Mouse (Mus musculus) neural tube, embryonic 12.5 days (tissue): ENCODE measurements around the gene Gm28036. TPM values are rescaled to one million over a fixed set of nuclear protein-coding genes. Genes with fewer than 3 reads are reported as not detected.

Experiments used
- ATAC-seq: fragments of 200-750 bp; cut with Nextera tagmentation; 2 replicates; pipeline ENCODE4 v1.8.0; 2017; ENCODE audit warnings: low read depth, mild to moderate bottlenecking, moderate TSS enrichment, moderate library complexity; ENCODE audit not compliant: low FRiP score
- H3K27ac ChIP-seq: fragments of 300-500 bp; sonication (generic); 2 replicates; pipeline ENCODE4 v1.5.1; 2016
- H3K27me3 ChIP-seq: fragments of 300-500 bp; sonication (generic); replicated peaks from 2 replicates; pipeline ENCODE4 v1.6.1; 2016; ENCODE audit warnings: mild to moderate bottlenecking
- H3K36me3 ChIP-seq: fragments of 300-500 bp; sonication (generic); 2 replicates; pipeline ENCODE4 v1.6.1; 2016; ENCODE audit warnings: mild to moderate bottlenecking
- H3K4me1 ChIP-seq: fragments of 300-500 bp; sonication (generic); 2 replicates; pipeline ENCODE4 v1.6.1; 2016
- H3K4me2 ChIP-seq: fragments of 300-500 bp; sonication (generic); replicated peaks from 2 replicates; pipeline ENCODE4 v1.6.1; 2016; ENCODE audit warnings: mild to moderate bottlenecking
- H3K4me3 ChIP-seq: fragments of 300-500 bp; sonication (generic); 2 replicates; pipeline ENCODE4 v1.5.1; 2016
- H3K9ac ChIP-seq: fragments of 300-500 bp; sonication (generic); 2 replicates; pipeline ENCODE4 v1.6.1; 2016; ENCODE audit warnings: mild to moderate bottlenecking
- H3K9me3 ChIP-seq: fragments of 300-500 bp; sonication (generic); 2 replicates; pipeline ENCODE4 v1.6.1; 2016; ENCODE audit warnings: mild to moderate bottlenecking
- WGBS: fragments of 180-500 bp; shearing (Covaris S2); methylation state at CpG from one replicate; pipeline ENCODE4 v1.1.7; 2016; 5-methylcytosine and 5-hydroxymethylcytosine counted together
- polyA plus RNA-seq: library from polyadenylated mRNA; unstranded; fragments of >200 nt; fragmentation: Nextera tagmentation; extraction: Ambion mirVana; gene quantifications from 2 replicates; pipeline ENCODE4 v1.2.1, GENCODE M21; 2016

The Gm28036 gene
- polyA plus RNA-seq, 1 experiment from 2014 or later, result 27.9 TPM

DNA sequence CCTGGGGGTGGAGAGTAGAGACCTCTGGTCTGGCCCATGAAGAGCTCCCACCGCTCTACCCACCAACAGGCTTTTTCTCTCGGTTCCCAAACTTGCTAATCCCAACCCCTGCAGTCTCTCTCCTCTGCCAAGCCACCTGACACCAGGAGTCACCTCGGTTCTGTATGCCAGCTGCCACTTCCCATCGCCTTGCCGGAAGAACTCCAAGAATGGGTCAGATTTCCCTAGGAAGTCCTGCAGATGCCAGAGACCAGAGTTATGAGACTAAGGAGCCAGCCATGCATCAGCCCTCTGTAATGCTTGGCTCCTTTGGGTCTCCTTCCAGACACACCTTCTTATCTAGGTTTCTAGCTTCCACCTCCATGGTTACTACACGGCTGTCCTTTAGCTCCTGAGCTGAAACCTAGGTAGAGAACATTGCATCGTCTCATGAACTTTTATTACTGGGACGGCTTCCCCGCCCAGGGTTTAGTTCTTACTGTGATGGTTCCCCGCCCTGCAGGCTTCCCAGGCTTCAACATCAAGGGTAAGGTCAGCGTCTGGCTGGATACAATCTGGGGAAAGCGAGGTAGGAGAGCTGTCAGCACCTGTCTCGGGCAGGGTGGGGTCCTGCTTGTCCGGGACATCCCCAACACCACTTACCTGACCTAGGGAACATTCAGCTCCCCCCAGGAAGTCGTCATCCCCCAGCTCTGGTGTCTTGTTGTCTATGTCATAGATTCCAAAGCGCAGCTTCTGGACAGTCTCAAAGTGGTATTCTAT, 48.3 kb downstream of the Gm28036 start:
- Histone ChIP-seq H3K9ac (no peak overlapping the region), H3K4me2 (no peak overlapping the region), H3K4me3 (no peak overlapping the region), H3K4me1 (no peaks in the 10 kb centered on the region), H3K27ac (no peak overlapping the region), H3K36me3 (peaks cover 61% of the 10 kb centered on the region), H3K27me3 (no peaks in the 10 kb centered on the region), H3K9me3 (no peaks in the 10 kb centered on the region)
- WGBS, result 95% methylated on average over 16 of the region's 16 CpGs
- no peak for ATAC-seq

DNA sequence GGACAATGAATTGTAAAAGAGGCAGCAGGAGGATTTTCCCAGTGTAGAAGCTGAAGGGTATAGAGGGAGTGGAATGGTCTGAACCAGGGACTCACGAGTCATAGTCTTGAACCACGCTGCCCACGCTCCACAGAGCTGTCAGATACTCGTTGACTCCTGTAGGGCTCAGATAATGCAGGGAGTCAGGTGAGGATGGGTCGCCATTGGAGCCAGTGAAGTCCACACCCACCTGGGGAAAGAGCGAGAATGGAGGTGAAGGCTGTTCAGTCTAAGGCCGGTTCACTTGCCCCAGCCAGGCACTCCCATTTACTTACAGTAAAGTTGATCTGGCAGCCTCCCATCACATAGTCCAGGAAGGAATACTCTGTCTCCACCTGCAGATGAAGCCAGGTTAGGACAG, 49.4 kb downstream of the Gm28036 start:
- Histone ChIP-seq H3K4me2 (no peak overlapping the region), H3K4me3 (no peak overlapping the region), H3K4me1 (no peaks in the 10 kb centered on the region), H3K9ac (no peak overlapping the region), H3K27me3 (no peaks in the 10 kb centered on the region), H3K36me3 (peaks cover 72% of the 10 kb centered on the region), H3K9me3 (no peaks in the 10 kb centered on the region), H3K27ac (no peak overlapping the region)
- ATAC-seq, result no peak
- 95% methylated on average over 7 of the region's 7 CpGs for WGBS

DNA sequence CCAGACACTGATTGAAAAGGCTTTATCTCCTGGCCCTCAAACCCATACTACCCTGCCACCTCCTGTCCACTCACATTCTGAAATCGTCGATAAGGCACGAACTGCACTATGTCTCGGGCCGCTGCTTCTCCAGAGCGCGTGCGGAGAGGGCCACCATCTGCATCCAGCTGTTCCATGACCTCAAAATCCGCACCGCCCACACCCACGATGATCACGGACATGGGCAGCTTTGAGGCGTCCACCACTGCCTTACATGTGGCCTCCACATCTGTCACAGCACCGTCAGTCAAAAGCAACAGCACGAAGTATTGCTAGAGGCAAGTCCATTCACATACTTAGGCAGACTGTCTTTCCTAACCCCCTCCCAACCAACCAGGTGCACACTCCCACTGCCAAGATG, 53.2 kb downstream of the Gm28036 start:
- 97% methylated on average over 15 of the region's 15 CpGs for WGBS
- Histone ChIP-seq H3K27me3 (no peaks in the 10 kb centered on the region), H3K36me3 (peaks cover 96% of the 10 kb centered on the region)

DNA sequence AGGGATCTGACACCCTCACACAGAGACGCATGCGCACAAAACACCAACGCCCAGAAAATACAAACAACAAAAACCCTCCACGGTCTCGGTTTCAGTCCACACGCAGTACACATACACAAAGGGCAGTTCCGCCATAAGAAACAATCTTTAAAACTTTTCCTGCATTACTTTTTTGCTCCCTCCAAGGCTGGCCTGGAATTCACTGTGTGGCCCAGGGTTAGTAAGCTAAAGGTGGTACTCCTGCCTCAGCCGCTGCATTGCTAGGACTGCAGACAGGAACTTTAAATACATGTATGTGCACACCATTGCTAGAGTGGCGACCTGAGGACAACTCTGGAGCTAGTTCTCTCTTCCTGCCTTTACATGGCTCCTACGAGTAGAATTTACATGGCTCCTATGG, 55.7 kb downstream of the Gm28036 start:
- Histone ChIP-seq H3K9ac (no peak overlapping the region), H3K4me2 (no peak overlapping the region), H3K27me3 (no peaks in the 10 kb centered on the region), H3K4me1 (peaks cover 3% of the 10 kb centered on the region; the same call in 1 of the 2 replicates), H3K36me3 (peaks cover 81% of the 10 kb centered on the region), H3K9me3 (0 out of 2 replicates have a peak, but pooled peaks cover 5% of the 10 kb centered on the region), H3K27ac (no peak overlapping the region), H3K4me3 (no peak overlapping the region)
- ATAC-seq, result no peak
- WGBS, result 93% methylated on average over 10 of the region's 10 CpGs

More for the DNA sequence above, 53.2 kb downstream of the Gm28036 start:
- ATAC-seq, result no peak
- H3K27ac ChIP-seq, result no peak overlapping the region
- H3K9me3 ChIP-seq, result 0 out of 2 replicates have a peak, but pooled peaks cover 2% of the 10 kb centered on the region
- no peak overlapping the region for H3K4me2 ChIP-seq
- H3K9ac ChIP-seq, result no peak overlapping the region
- no peaks in the 10 kb centered on the region for H3K4me1 ChIP-seq
- H3K4me3 ChIP-seq, result no peak overlapping the region

DNA sequence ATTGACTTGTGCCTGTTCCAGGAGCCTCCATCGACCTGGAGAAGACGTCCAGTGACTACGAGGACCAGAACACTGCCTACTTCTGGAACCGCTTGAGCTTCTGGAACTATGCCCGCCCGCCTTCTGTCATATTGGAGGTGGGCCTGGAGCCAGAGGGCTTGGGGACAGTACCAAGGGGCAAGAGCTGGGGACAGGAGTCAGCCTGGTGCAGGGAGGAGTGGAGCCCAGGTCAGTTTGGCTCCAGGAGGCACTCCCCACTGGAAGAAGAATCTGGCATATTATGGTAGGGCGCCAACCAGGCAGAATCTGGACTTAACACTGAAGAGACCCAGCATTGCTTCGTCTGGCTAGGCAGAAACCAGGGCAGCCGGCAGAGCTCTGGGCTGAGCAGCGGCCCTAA, 59.0 kb downstream of the Gm28036 start:
- 0 out of 2 replicates have a peak, but pooled peaks cover 5% of the 10 kb centered on the region for H3K9me3 ChIP-seq
- H3K27ac ChIP-seq, result no peak overlapping the region
- H3K4me1 ChIP-seq, result peaks cover 9% of the 10 kb centered on the region
- no peak overlapping the region for H3K4me3 ChIP-seq
- WGBS, result 93% methylated on average over 10 of the region's 10 CpGs
- H3K9ac ChIP-seq, result no peak overlapping the region
- no peak for ATAC-seq
- peaks cover 48% of the 10 kb centered on the region for H3K36me3 ChIP-seq
- H3K27me3 ChIP-seq, result no peaks in the 10 kb centered on the region
- H3K4me2 ChIP-seq, result no peak overlapping the region

DNA sequence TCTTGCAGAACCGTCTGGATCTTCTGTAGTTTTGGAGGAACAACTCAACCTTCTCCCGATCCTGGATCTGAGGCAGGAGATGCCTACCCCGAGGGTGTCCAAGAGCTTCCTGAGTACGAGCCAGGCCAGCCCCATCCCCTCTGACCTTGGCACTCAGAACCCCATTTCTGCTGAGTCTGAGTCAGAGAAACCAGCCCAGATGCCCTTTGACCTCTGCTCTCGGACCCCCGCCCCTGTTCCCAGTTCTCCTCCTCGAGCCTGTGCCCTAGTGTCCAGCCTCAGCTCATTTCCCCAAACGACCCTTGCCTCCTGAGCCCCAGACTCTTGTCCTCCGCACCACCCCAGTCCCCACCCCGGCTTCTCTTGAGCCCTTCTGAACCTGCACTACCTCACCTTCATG, 60.8 kb downstream of the Gm28036 start:
- H3K9me3 ChIP-seq, result 0 out of 2 replicates have a peak, but pooled peaks cover 5% of the 10 kb centered on the region
- H3K27ac ChIP-seq, result no peak overlapping the region
- H3K4me2 ChIP-seq, result peak overlapping the region; percentile 94
- peak; percentile 19; the same call in 1 of the 2 replicates for ATAC-seq
- H3K4me1 ChIP-seq, result peaks cover 9% of the 10 kb centered on the region
- H3K27me3 ChIP-seq, result no peaks in the 10 kb centered on the region
- 38% methylated on average over 10 of the region's 10 CpGs for WGBS
- H3K36me3 ChIP-seq, result peaks cover 32% of the 10 kb centered on the region
- H3K4me3 ChIP-seq, result peak overlapping the region; percentile 70
- peak overlapping the region; percentile 78 for H3K9ac ChIP-seq

DNA sequence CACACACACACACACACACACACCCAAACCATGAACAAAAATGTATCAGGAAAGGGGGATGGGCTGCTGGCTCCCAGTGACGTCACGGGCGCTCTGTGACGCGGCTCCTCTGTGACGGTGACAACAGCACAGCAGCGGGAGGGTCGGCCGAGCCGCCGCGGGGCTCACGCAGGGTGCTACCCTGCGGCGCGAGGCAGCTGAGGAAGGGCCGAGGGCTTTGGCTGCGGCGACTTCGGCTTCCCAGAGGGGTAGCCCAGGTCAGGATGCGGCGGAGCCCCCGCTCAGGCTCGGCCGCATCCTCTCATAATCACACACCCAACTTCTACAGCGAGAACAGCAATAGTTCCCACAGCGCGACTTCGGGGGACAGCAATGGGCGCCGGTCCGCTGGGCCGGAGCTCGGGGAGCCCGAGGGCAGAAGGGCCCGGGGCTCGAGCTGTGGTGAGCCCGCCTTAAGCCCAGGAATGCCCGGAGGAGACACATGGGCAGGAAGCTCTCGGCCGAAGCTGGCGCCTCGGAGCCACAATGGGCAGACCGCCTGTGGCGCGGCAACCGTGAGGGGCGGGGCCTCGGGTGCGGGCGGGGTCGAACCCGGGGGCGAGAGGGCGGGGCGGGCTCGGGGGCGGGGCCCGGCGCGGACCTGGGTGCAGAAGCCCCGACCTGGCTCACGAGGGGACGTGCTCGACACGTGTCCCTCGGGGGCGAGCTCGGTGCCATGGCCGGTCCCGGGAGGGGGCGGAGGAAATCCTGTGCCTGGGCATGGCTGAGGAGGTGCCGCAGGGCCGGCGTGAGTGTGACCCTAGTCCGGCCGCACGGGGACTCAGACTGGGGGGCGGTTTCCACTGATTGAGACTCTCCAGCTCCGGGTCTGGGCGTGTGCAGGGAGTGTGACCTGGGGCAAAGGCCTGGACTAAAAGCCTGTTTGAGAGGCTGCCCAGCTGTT, 61.5 kb downstream of the Gm28036 start, which contains the start of gene Spag4:
TSS of gene Spag4 (plus strand) at position 77 of the 943 bp plus-strand sequence.
- Histone ChIP-seq H3K9ac (peak within 1 kb of the TSS; percentile 78), H3K9me3 (0 out of 2 replicates have a peak, but pooled peaks cover 5% of the 10 kb centered on the region), H3K36me3 (peaks cover 25% of the 10 kb centered on the region), H3K27ac (peak within 1 kb of the TSS; percentile 50), H3K4me1 (peaks cover 9% of the 10 kb centered on the region), H3K4me2 (peak within 1 kb of the TSS; percentile 94), H3K4me3 (peak within 1 kb of the TSS; percentile 70), H3K27me3 (no peaks in the 10 kb centered on the region)
- ATAC-seq, result peak; percentile 84
- WGBS, result under 1% methylated on average over 69 of the region's 81 CpGs

DNA sequence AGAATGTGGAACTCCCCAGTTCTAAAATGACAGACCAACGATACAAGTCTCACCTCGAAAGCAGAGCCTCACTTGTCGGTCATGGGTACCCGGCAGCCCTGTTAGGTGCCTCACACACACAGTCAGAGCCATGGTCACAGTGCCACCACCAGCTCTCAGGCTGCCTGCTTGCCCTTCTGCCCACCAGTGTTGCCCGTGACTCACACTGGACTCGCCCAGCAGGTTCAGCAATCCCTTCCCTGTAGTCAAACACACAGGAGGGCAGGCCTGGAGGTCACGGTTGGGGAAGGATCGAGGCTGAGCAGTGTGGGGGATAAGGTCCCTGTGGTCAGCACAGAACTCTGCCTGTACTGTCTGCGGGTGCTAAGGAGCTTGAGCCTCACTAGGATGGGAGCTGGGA, 74.1 kb downstream of the Gm28036 start, which contains the start of gene Fer1l4:
TSS of gene Fer1l4 (minus strand) at position 132 of the 400 bp plus-strand sequence.
- Histone ChIP-seq H3K4me3 (no peak within 1 kb of the TSS), H3K27ac (no peak within 1 kb of the TSS), H3K27me3 (0 out of 2 replicates have a peak, but pooled peaks cover 8% of the 10 kb centered on the region), H3K4me1 (no peaks in the 10 kb centered on the region), H3K9ac (no peak within 1 kb of the TSS), H3K36me3 (no peaks in the 10 kb centered on the region), H3K9me3 (no peaks in the 10 kb centered on the region), H3K4me2 (no peak within 1 kb of the TSS)
- no peak for ATAC-seq
- WGBS, result 89% methylated on average over 9 of the region's 9 CpGs

DNA sequence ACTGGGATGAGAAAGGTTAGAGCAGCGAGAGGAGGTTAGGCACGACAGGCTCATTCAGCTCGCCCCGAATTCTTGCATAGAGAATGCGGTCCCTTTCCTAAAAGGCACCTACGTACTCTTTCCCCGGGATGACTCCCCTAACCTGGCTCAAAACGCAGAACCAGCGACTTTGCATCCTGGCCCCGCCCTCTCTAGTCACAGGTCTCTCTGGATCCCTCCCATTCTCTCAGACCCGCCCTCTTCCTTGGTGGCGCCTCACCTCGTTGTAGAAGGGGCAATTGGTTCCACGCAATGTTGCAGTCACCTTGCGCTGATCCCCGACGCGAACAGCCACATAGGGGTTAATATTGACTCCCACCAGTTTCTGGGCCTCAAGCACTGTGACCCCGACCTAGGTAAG, 79.0 kb downstream of the Gm28036 start:
- H3K4me2 ChIP-seq, result peak overlapping the region; percentile 32

DNA sequence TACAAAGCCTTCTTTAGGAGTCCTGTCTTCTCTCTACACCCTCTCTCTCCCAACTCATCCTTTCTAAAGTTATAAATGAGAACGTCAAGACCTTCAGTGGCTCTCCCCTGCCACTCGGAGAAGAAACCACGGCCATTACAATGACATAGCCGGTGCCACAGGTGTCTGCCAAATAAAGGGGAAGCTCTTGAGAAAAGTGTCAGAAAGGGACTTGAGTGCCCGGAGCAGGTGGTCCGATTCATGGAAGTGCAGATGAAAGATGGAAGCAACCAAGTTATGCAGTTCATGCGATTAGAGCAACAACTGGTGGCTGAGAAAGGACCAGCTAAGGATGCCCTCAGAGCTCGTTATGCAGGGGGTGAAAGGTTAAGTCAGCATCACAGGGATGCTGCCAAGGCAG, 84.0 kb downstream of the Gm28036 start:
- no peaks in the 10 kb centered on the region for H3K9me3 ChIP-seq
- peaks cover 10% of the 10 kb centered on the region for H3K27me3 ChIP-seq
- WGBS, result 85% methylated on average over 8 of the region's 8 CpGs

More for the DNA sequence above, 79.0 kb downstream of the Gm28036 start:
- H3K27me3 ChIP-seq, result peaks cover 17% of the 10 kb centered on the region
- H3K9ac ChIP-seq, result no peak overlapping the region
- H3K9me3 ChIP-seq, result no peaks in the 10 kb centered on the region
- H3K4me1 ChIP-seq, result no peaks in the 10 kb centered on the region
- no peak overlapping the region for H3K27ac ChIP-seq
- no peak overlapping the region for H3K4me3 ChIP-seq
- 7% methylated on average over 19 of the region's 19 CpGs for WGBS
- no peak for ATAC-seq
- no peaks in the 10 kb centered on the region for H3K36me3 ChIP-seq

DNA sequence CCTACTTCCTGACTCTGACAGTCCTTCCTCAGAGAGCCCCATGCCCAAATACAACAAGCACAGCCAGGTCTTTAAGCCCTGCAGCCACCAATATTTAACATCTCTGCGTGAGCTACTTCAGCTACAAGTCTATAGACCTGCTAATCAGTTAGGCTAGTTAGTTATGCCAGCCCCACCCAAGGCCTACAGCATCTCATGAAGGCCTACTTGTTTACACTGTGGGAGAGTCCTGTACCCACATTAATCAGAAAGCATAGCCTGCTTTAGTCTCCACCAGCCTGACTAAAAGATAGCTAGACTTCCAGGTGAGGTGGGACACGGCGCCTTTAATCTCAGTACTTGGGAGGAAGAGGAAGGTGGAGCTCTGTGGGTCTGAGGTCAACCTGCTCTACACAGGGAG, 87.5 kb downstream of the Gm28036 start:
- no peak overlapping the region for H3K4me3 ChIP-seq
- H3K36me3 ChIP-seq, result no peaks in the 10 kb centered on the region
- ATAC-seq, result no peak
- H3K9me3 ChIP-seq, result no peaks in the 10 kb centered on the region
- H3K27ac ChIP-seq, result no peak overlapping the region
- H3K9ac ChIP-seq, result no peak overlapping the region
- no peak overlapping the region for H3K4me2 ChIP-seq
- no peaks in the 10 kb centered on the region for H3K4me1 ChIP-seq
- 90% methylated on average over 3 of the region's 3 CpGs for WGBS
- no peaks in the 10 kb centered on the region for H3K27me3 ChIP-seq

More for the DNA sequence above, 84.0 kb downstream of the Gm28036 start:
- no peak for ATAC-seq
- Histone ChIP-seq H3K4me2 (no peak overlapping the region), H3K9ac (no peak overlapping the region), H3K27ac (no peak overlapping the region), H3K36me3 (no peaks in the 10 kb centered on the region), H3K4me1 (no peaks in the 10 kb centered on the region), H3K4me3 (no peak overlapping the region)

DNA sequence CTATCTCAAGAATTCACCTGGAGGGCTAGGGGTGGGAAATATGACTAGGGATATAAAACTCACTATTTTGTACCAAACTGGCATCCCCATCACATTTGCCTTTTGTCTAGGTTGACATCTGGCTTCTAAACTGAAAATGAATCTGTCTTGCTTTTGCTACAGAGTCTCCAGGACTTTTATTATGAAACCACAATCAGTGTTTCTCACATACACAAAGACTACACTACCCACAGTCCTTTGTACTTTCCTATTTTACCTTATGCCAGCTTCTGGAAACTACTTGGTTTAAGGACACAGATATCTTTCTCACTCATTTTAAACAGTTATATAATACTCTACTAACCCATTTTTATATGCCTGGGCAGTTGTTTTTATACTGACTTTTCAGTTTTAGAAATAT, 101.4 kb downstream of the Gm28036 start:
- Histone ChIP-seq H3K4me1 (no peaks in the 10 kb centered on the region), H3K4me2 (no peak overlapping the region), H3K4me3 (no peak overlapping the region), H3K9me3 (no peaks in the 10 kb centered on the region), H3K36me3 (peaks cover 1% of the 10 kb centered on the region; the same call in 1 of the 2 replicates), H3K9ac (no peak overlapping the region), H3K27ac (no peak overlapping the region), H3K27me3 (no peaks in the 10 kb centered on the region)
- no peak for ATAC-seq
